Mouse (Mus musculus): ENCODE data around the gene Tsen34.

DNA sequence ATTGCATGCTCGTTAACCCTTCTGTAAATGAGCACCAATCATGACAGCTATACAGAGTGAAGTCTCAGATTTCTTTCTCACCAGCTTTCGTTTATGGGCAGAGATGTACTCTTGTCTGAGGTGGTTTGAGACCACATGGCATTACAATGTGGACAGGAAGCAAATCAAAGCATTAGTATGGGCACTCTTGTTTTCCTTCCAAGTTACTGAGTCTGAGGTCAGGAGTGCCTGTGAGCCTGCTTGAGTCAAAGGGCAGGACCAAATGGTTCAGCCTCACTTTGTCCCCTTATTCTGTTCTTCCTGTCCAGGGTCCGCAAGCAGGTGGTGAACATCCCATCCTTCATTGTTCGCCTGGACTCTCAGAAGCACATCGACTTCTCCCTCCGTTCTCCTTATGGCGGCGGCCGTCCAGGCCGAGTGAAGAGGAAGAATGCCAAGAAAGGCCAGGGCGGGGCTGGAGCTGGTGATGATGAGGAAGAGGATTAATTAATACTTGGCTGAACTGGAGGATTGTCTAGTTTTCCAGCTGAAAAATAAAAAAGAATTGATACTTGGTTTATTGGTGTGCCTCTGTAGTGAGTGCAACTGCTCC lies 13.8 kb downstream of the Tsen34 start:
- TF ChIP-seq CTCF (IDR thresholded peaks at IDR 0.05; ENCODE audit: low read depth, low read length) (no peak), EP300 (IDR thresholded peaks at IDR 0.05; ENCODE audit: insufficient read depth, low read depth, low read length) (no peak)
